Mouse (Mus musculus) embryonic facial prominence, embryonic 10.5 days (tissue): ENCODE results near the gene Atp6v0a1. TPM values are rescaled to one million over a fixed set of nuclear protein-coding genes. Genes with fewer than 3 reads are reported as not detected.

Experiments
- DNase-seq: peaks from one replicate; pipeline ENCODE4 v3.0.0-alpha.2; 2017; ENCODE audit warnings: low spot score
- H3K27ac ChIP-seq: fragments of 300-500 bp; sonication (generic); replicated peaks from 2 replicates; pipeline ENCODE4 v1.5.1; 2016; ENCODE audit warnings: mild to moderate bottlenecking
- H3K27me3 ChIP-seq: fragments of 300-500 bp; sonication (generic); replicated peaks from 2 replicates; pipeline ENCODE4 v1.6.1; 2016; ENCODE audit warnings: low read depth, mild to moderate bottlenecking; ENCODE audit not compliant: poor library complexity, severe bottlenecking
- H3K36me3 ChIP-seq: fragments of 300-500 bp; sonication (generic); replicated peaks from 2 replicates; pipeline ENCODE4 v1.6.1; 2016; ENCODE audit warnings: mild to moderate bottlenecking, moderate library complexity
- H3K4me1 ChIP-seq: fragments of 300-500 bp; sonication (generic); 2 replicates; pipeline ENCODE4 v1.6.1; 2016
- H3K4me3 ChIP-seq: fragments of 300-500 bp; sonication (generic); 2 replicates; pipeline ENCODE4 v1.5.1; 2016; ENCODE audit warnings: mild to moderate bottlenecking, moderate library complexity
- H3K9me3 ChIP-seq: fragments of 300-500 bp; sonication (generic); 2 replicates; pipeline ENCODE4 v1.6.1; 2016; ENCODE audit warnings: mild to moderate bottlenecking
- WGBS: fragments of 180-500 bp; shearing (Covaris S2); methylation state at CpG from one replicate; pipeline ENCODE4 v1.1.7; 2016; 5-methylcytosine and 5-hydroxymethylcytosine counted together
- polyA plus RNA-seq: library from polyadenylated mRNA; unstranded; fragments of >200 nt; fragmentation: Nextera tagmentation; extraction: Ambion mirVana; gene quantifications from 2 replicates; pipeline ENCODE4 v1.2.1, GENCODE M21; 2016

The Atp6v0a1 gene
- polyA plus RNA-seq, 1 experiment from 2014 or later = 30.1 TPM

GRCm38 (mm10) chr11:101008206-101009045 lies 826 bp upstream of the Atp6v0a1 start:
- Histone ChIP-seq H3K36me3 (peaks cover 11% of the 10 kb centered on the region), H3K4me3 (peak overlapping the region; percentile 65), H3K27ac (peak overlapping the region; percentile 89), H3K27me3 (no peaks in the 10 kb centered on the region; the same call in 1 of the 2 replicates), H3K9me3 (no peaks in the 10 kb centered on the region), H3K4me1 (peaks cover 18% of the 10 kb centered on the region)
- 55% methylated on average over 14 of the region's 14 CpGs for WGBS
- DNase-seq = no peak

GRCm38 (mm10) chr11:101009888-101010784 lies 884 bp downstream of the Atp6v0a1 start:
- Histone ChIP-seq H3K4me3 (peak overlapping the region; percentile 65), H3K36me3 (peaks cover 25% of the 10 kb centered on the region), H3K27me3 (no peaks in the 10 kb centered on the region; the same call in 1 of the 2 replicates), H3K4me1 (peaks cover 18% of the 10 kb centered on the region), H3K9me3 (no peaks in the 10 kb centered on the region), H3K27ac (peak overlapping the region; percentile 89)
- 13% methylated on average over 29 of the region's 29 CpGs for WGBS
- DNase-seq = no peak

- DNase-seq = no peak
- no peak overlapping the region for H3K27ac ChIP-seq
- peaks cover 29% of the 10 kb centered on the region for H3K36me3 ChIP-seq
- peaks cover 18% of the 10 kb centered on the region for H3K4me1 ChIP-seq
- H3K9me3 ChIP-seq = no peaks in the 10 kb centered on the region
- no peaks in the 10 kb centered on the region for H3K27me3 ChIP-seq
- 80% methylated on average over 6 of the region's 6 CpGs for WGBS
- H3K4me3 ChIP-seq = no peak overlapping the region
These were observed 2.4 kb downstream of the Atp6v0a1 start for GRCm38 (mm10) chr11:101011641-101012040.

- Histone ChIP-seq H3K27ac (no peak overlapping the region), H3K4me1 (no peaks in the 10 kb centered on the region), H3K36me3 (peaks cover 88% of the 10 kb centered on the region), H3K27me3 (no peaks in the 10 kb centered on the region), H3K9me3 (no peaks in the 10 kb centered on the region), H3K4me3 (no peak overlapping the region)
- WGBS = 91% methylated on average over 12 of the region's 12 CpGs
- DNase-seq = no peak
These were observed 14.1 kb downstream of the Atp6v0a1 start for GRCm38 (mm10) chr11:101023371-101023770.

- Histone ChIP-seq H3K27ac (no peak overlapping the region), H3K9me3 (no peaks in the 10 kb centered on the region), H3K4me1 (no peaks in the 10 kb centered on the region), H3K27me3 (no peaks in the 10 kb centered on the region), H3K4me3 (no peak overlapping the region), H3K36me3 (peaks cover 88% of the 10 kb centered on the region)
- 95% methylated on average over 4 of the region's 4 CpGs for WGBS
- no peak for DNase-seq
These were observed 14.7 kb downstream of the Atp6v0a1 start for GRCm38 (mm10) chr11:101024001-101024400.

GRCm38 (mm10) chr11:101027121-101027520 lies 17.9 kb downstream of the Atp6v0a1 start:
- no peak overlapping the region for H3K4me3 ChIP-seq
- no peaks in the 10 kb centered on the region for H3K27me3 ChIP-seq
- no peak overlapping the region for H3K27ac ChIP-seq
- H3K9me3 ChIP-seq = no peaks in the 10 kb centered on the region
- H3K36me3 ChIP-seq = peaks cover 85% of the 10 kb centered on the region
- WGBS = 92% methylated on average over 11 of the region's 11 CpGs
- no peak for DNase-seq
- no peaks in the 10 kb centered on the region for H3K4me1 ChIP-seq

GRCm38 (mm10) chr11:101029320-101029719 lies 20.1 kb downstream of the Atp6v0a1 start:
- Histone ChIP-seq H3K4me3 (no peak overlapping the region), H3K27me3 (no peaks in the 10 kb centered on the region), H3K4me1 (no peaks in the 10 kb centered on the region), H3K9me3 (no peaks in the 10 kb centered on the region), H3K27ac (no peak overlapping the region), H3K36me3 (peaks cover 83% of the 10 kb centered on the region)
- WGBS = 93% methylated on average over 8 of the region's 8 CpGs
- DNase-seq = no peak

- H3K4me1 ChIP-seq = no peaks in the 10 kb centered on the region
- H3K27me3 ChIP-seq = no peaks in the 10 kb centered on the region
- 92% methylated on average over 10 of the region's 10 CpGs for WGBS
- peaks cover 86% of the 10 kb centered on the region for H3K36me3 ChIP-seq
- H3K27ac ChIP-seq = no peak overlapping the region
- H3K4me3 ChIP-seq = no peak overlapping the region
- no peaks in the 10 kb centered on the region for H3K9me3 ChIP-seq
- no peak for DNase-seq
These were observed 21.0 kb downstream of the Atp6v0a1 start for GRCm38 (mm10) chr11:101030136-101030807.

- H3K27ac ChIP-seq = no peak overlapping the region
- no peak for DNase-seq
- H3K27me3 ChIP-seq = no peaks in the 10 kb centered on the region
- 92% methylated on average over 4 of the region's 4 CpGs for WGBS
- no peak overlapping the region for H3K4me3 ChIP-seq
- H3K36me3 ChIP-seq = peaks cover 85% of the 10 kb centered on the region
- H3K4me1 ChIP-seq = no peaks in the 10 kb centered on the region
- H3K9me3 ChIP-seq = no peaks in the 10 kb centered on the region
These were observed 21.5 kb downstream of the Atp6v0a1 start for GRCm38 (mm10) chr11:101030808-101031156.

- H3K9me3 ChIP-seq = no peaks in the 10 kb centered on the region
- H3K27ac ChIP-seq = no peak overlapping the region
- WGBS = 81% methylated on average over 1 of the region's 1 CpGs
- H3K36me3 ChIP-seq = peaks cover 84% of the 10 kb centered on the region
- no peak for DNase-seq
- H3K27me3 ChIP-seq = no peaks in the 10 kb centered on the region
- no peak overlapping the region for H3K4me3 ChIP-seq
- no peaks in the 10 kb centered on the region for H3K4me1 ChIP-seq
These were observed 22.2 kb downstream of the Atp6v0a1 start for GRCm38 (mm10) chr11:101031470-101031869.

- no peaks in the 10 kb centered on the region for H3K4me1 ChIP-seq
- H3K27me3 ChIP-seq = no peaks in the 10 kb centered on the region
- 94% methylated on average over 17 of the region's 17 CpGs for WGBS
- no peaks in the 10 kb centered on the region for H3K9me3 ChIP-seq
- no peak overlapping the region for H3K4me3 ChIP-seq
- DNase-seq = no peak
- peaks cover 86% of the 10 kb centered on the region for H3K36me3 ChIP-seq
- no peak overlapping the region for H3K27ac ChIP-seq
These were observed 24.7 kb downstream of the Atp6v0a1 start for GRCm38 (mm10) chr11:101033856-101034500.
